Mouse (Mus musculus): ENCODE measurements around the gene Klk4. TPM values are rescaled to one million over a fixed set of nuclear protein-coding genes. Genes with fewer than 3 reads are reported as not detected.

The Klk4 gene
- polyA plus RNA-seq, 1 experiment from 2014 or later: 0.18 TPM

GRCm38 (mm10) chr7:43874868-43875375, 6.0 kb upstream of the Klk4 start:
- Histone ChIP-seq H3K27ac (ENCODE audit: poor library complexity, severe bottlenecking) (no peak overlapping the region), H3K9me3 (replicated peaks) (no peaks in the 10 kb centered on the region; the same call in 1 of the 2 replicates), H3K27me3 (replicated peaks) (peaks cover 40% of the 10 kb centered on the region), H3K4me1 (replicated peaks) (no peaks in the 10 kb centered on the region), H3K4me2 (no peak overlapping the region), H3K9ac (no peak overlapping the region), H3K36me3 (no peaks in the 10 kb centered on the region), H3K4me3 (no peak overlapping the region)
- ATAC-seq (ENCODE audit: insufficient number of reproducible peaks, low FRiP score): no peak
- 80% methylated on average over 6 of the region's 6 CpGs for WGBS

GRCm38 (mm10) chr7:43876444-43876843, 4.5 kb upstream of the Klk4 start:
- Histone ChIP-seq H3K9me3 (replicated peaks) (no peaks in the 10 kb centered on the region; the same call in 1 of the 2 replicates), H3K4me1 (replicated peaks) (no peaks in the 10 kb centered on the region), H3K4me3 (no peak overlapping the region), H3K9ac (no peak overlapping the region), H3K27ac (ENCODE audit: poor library complexity, severe bottlenecking) (no peak overlapping the region), H3K4me2 (no peak overlapping the region), H3K27me3 (replicated peaks) (peaks cover 37% of the 10 kb centered on the region), H3K36me3 (no peaks in the 10 kb centered on the region)
- 68% methylated on average over 4 of the region's 4 CpGs for WGBS
- no peak for ATAC-seq (ENCODE audit: insufficient number of reproducible peaks, low FRiP score)

- WGBS: 28% methylated on average over 1 of the region's 1 CpGs
- no peaks in the 10 kb centered on the region; the same call in 1 of the 2 replicates for H3K9me3 ChIP-seq (replicated peaks)
- H3K9ac ChIP-seq: no peak overlapping the region
- H3K27ac ChIP-seq (ENCODE audit: poor library complexity, severe bottlenecking): no peak overlapping the region
- no peaks in the 10 kb centered on the region for H3K4me1 ChIP-seq (replicated peaks)
- peaks cover 45% of the 10 kb centered on the region for H3K27me3 ChIP-seq (replicated peaks)
- H3K36me3 ChIP-seq: no peaks in the 10 kb centered on the region
- H3K4me3 ChIP-seq: no peak overlapping the region
- ATAC-seq (ENCODE audit: insufficient number of reproducible peaks, low FRiP score): no peak
- no peak overlapping the region for H3K4me2 ChIP-seq
These were observed 2.7 kb upstream of the Klk4 start for GRCm38 (mm10) chr7:43878281-43878680.

- Histone ChIP-seq H3K36me3 (no peaks in the 10 kb centered on the region), H3K4me1 (replicated peaks) (no peaks in the 10 kb centered on the region), H3K9me3 (replicated peaks) (no peaks in the 10 kb centered on the region; the same call in 1 of the 2 replicates), H3K27me3 (replicated peaks) (peaks cover 60% of the 10 kb centered on the region), H3K4me2 (no peak overlapping the region), H3K27ac (ENCODE audit: poor library complexity, severe bottlenecking) (no peak overlapping the region), H3K9ac (no peak overlapping the region), H3K4me3 (no peak overlapping the region)
- ATAC-seq (ENCODE audit: insufficient number of reproducible peaks, low FRiP score): no peak
- whole genome bisulfite sequencing: 24% methylated on average over 4 of the region's 4 CpGs
These were observed 1.4 kb downstream of the Klk4 start for GRCm38 (mm10) chr7:43882346-43882745.

GRCm38 (mm10) chr7:43882811-43883210, 1.9 kb downstream of the Klk4 start:
- Histone ChIP-seq H3K4me1 (replicated peaks) (no peaks in the 10 kb centered on the region), H3K4me2 (no peak overlapping the region), H3K4me3 (no peak overlapping the region), H3K27ac (ENCODE audit: poor library complexity, severe bottlenecking) (no peak overlapping the region), H3K36me3 (no peaks in the 10 kb centered on the region), H3K9me3 (replicated peaks) (no peaks in the 10 kb centered on the region; the same call in 1 of the 2 replicates), H3K9ac (no peak overlapping the region), H3K27me3 (replicated peaks) (peaks cover 60% of the 10 kb centered on the region)
- ATAC-seq (ENCODE audit: insufficient number of reproducible peaks, low FRiP score): no peak
- 21% methylated on average over 4 of the region's 4 CpGs for WGBS

GRCm38 (mm10) chr7:43883547-43883946, 2.6 kb downstream of the Klk4 start:
- Histone ChIP-seq H3K4me3 (no peak overlapping the region), H3K4me1 (replicated peaks) (no peaks in the 10 kb centered on the region), H3K4me2 (peak overlapping the region; percentile 39; the same call in 1 of the 2 replicates), H3K27me3 (replicated peaks) (peaks cover 60% of the 10 kb centered on the region), H3K9me3 (replicated peaks) (no peaks in the 10 kb centered on the region), H3K27ac (ENCODE audit: poor library complexity, severe bottlenecking) (no peak overlapping the region), H3K9ac (no peak overlapping the region), H3K36me3 (no peaks in the 10 kb centered on the region)
- WGBS: 12% methylated on average over 14 of the region's 14 CpGs
- ATAC-seq (ENCODE audit: insufficient number of reproducible peaks, low FRiP score): 0 out of 2 replicates have a peak, but pooled peaks have one; percentile 22

- no peak overlapping the region for H3K27ac ChIP-seq (ENCODE audit: poor library complexity, severe bottlenecking)
- H3K9me3 ChIP-seq (replicated peaks): no peaks in the 10 kb centered on the region
- WGBS: 62% methylated on average over 5 of the region's 5 CpGs
- no peaks in the 10 kb centered on the region for H3K4me1 ChIP-seq (replicated peaks)
- no peak overlapping the region for H3K9ac ChIP-seq
- H3K4me2 ChIP-seq: no peak overlapping the region
- H3K27me3 ChIP-seq (replicated peaks): no peaks in the 10 kb centered on the region
- no peak for ATAC-seq (ENCODE audit: insufficient number of reproducible peaks, low FRiP score)
- H3K4me3 ChIP-seq: no peak overlapping the region
- no peaks in the 10 kb centered on the region for H3K36me3 ChIP-seq
These were observed 10.4 kb downstream of the Klk4 start for GRCm38 (mm10) chr7:43891365-43891764.

GRCm38 (mm10) chr7:43891788-43892187, 10.8 kb downstream of the Klk4 start:
- Histone ChIP-seq H3K36me3 (no peaks in the 10 kb centered on the region), H3K4me3 (no peak overlapping the region), H3K9ac (no peak overlapping the region), H3K27me3 (replicated peaks) (no peaks in the 10 kb centered on the region), H3K4me2 (no peak overlapping the region), H3K27ac (ENCODE audit: poor library complexity, severe bottlenecking) (no peak overlapping the region), H3K9me3 (replicated peaks) (no peaks in the 10 kb centered on the region), H3K4me1 (replicated peaks) (no peaks in the 10 kb centered on the region)
- ATAC-seq (ENCODE audit: insufficient number of reproducible peaks, low FRiP score): no peak
- 25% methylated on average over 3 of the region's 3 CpGs for WGBS

- H3K9ac ChIP-seq: no peak overlapping the region
- ATAC-seq (ENCODE audit: insufficient number of reproducible peaks, low FRiP score): peak; percentile 84
- 0% methylated on average over 1 of the region's 1 CpGs for WGBS
These were observed 13.9 kb downstream of the Klk4 start for GRCm38 (mm10) chr7:43894836-43895235.

GRCm38 (mm10) chr7:43914821-43915220, 33.9 kb downstream of the Klk4 start:
- ATAC-seq (ENCODE audit: insufficient number of reproducible peaks, low FRiP score): no peak
- Histone ChIP-seq H3K4me1 (replicated peaks) (no peaks in the 10 kb centered on the region), H3K4me2 (no peak overlapping the region), H3K9me3 (replicated peaks) (no peaks in the 10 kb centered on the region), H3K4me3 (no peak overlapping the region), H3K27ac (ENCODE audit: poor library complexity, severe bottlenecking) (no peak overlapping the region), H3K27me3 (replicated peaks) (peaks cover 19% of the 10 kb centered on the region; the same call in 1 of the 2 replicates), H3K36me3 (no peaks in the 10 kb centered on the region), H3K9ac (no peak overlapping the region)
- WGBS: 37% methylated on average over 9 of the region's 9 CpGs

More at GRCm38 (mm10) chr7:43894836-43895235, 13.9 kb downstream of the Klk4 start:
- Histone ChIP-seq H3K4me2 (no peak overlapping the region), H3K4me3 (no peak overlapping the region), H3K9me3 (replicated peaks) (no peaks in the 10 kb centered on the region), H3K27ac (ENCODE audit: poor library complexity, severe bottlenecking) (no peak overlapping the region), H3K4me1 (replicated peaks) (no peaks in the 10 kb centered on the region), H3K36me3 (no peaks in the 10 kb centered on the region), H3K27me3 (replicated peaks) (no peaks in the 10 kb centered on the region)

- H3K9me3 ChIP-seq (replicated peaks): no peaks in the 10 kb centered on the region
- H3K27ac ChIP-seq (ENCODE audit: poor library complexity, severe bottlenecking): no peak overlapping the region
- 0 out of 2 replicates have a peak, but pooled peaks cover 12% of the 10 kb centered on the region for H3K27me3 ChIP-seq (replicated peaks)
- H3K4me1 ChIP-seq (replicated peaks): no peaks in the 10 kb centered on the region
- ATAC-seq (ENCODE audit: insufficient number of reproducible peaks, low FRiP score): no peak
- H3K4me2 ChIP-seq: no peak overlapping the region
- WGBS: 84% methylated on average over 13 of the region's 13 CpGs
- H3K36me3 ChIP-seq: no peaks in the 10 kb centered on the region
- H3K9ac ChIP-seq: no peak overlapping the region
- no peak overlapping the region for H3K4me3 ChIP-seq
These were observed 37.5 kb downstream of the Klk4 start for GRCm38 (mm10) chr7:43918426-43918825.

- no peaks in the 10 kb centered on the region for H3K36me3 ChIP-seq
- no peak for ATAC-seq (ENCODE audit: insufficient number of reproducible peaks, low FRiP score)
- WGBS: 75% methylated on average over 8 of the region's 8 CpGs
These were observed 37.9 kb downstream of the Klk4 start for GRCm38 (mm10) chr7:43918871-43919270.

More at GRCm38 (mm10) chr7:43918871-43919270, 37.9 kb downstream of the Klk4 start:
- Histone ChIP-seq H3K4me2 (no peak overlapping the region), H3K27me3 (replicated peaks) (0 out of 2 replicates have a peak, but pooled peaks cover 12% of the 10 kb centered on the region), H3K4me1 (replicated peaks) (no peaks in the 10 kb centered on the region), H3K9ac (no peak overlapping the region), H3K27ac (ENCODE audit: poor library complexity, severe bottlenecking) (no peak overlapping the region), H3K9me3 (replicated peaks) (no peaks in the 10 kb centered on the region), H3K4me3 (no peak overlapping the region)

Data from heart, embryonic 12.5 days (tissue).